ENCODE assay signal across 8 mouse cellular contexts in genomic region chr7:19178443-19179092, GRCm38 (mm10). TPM values are rescaled to one million over a fixed set of nuclear protein-coding genes. Genes with fewer than 3 reads are reported as not detected.
A peak's percentile ranks its signal among the peaks of the same experiment; 100 is the strongest.
DNase-seq lines count a peak whose midpoint lies in the region; ATAC-seq and TF ChIP-seq lines count a peak whose summit lies in the region.

No protein-coding gene starts in this region.

- H3K9me3 ChIP-seq in E14TG2a.4 (ENCODE audit: low read length): no peaks in the 10 kb centered on the region
- no peaks in the 10 kb centered on the region for H3K9me3 ChIP-seq in forebrain, embryonic 12.5 days
- H3K9me3 ChIP-seq in neural tube, embryonic 15.5 days (replicated peaks): no peaks in the 10 kb centered on the region

- H3K27ac ChIP-seq in forebrain, embryonic 12.5 days: no peak overlapping the region
- no peak overlapping the region for H3K27ac ChIP-seq in neural tube, embryonic 15.5 days (replicated peaks)

- peak overlapping the region; percentile 66 for H3K4me3 ChIP-seq in E14TG2a.4 (replicated peaks; ENCODE audit: low read length)
- peak overlapping the region; percentile 30 for H3K4me3 ChIP-seq in forebrain, embryonic 12.5 days (replicated peaks)
- peak overlapping the region; percentile 70 for H3K4me3 ChIP-seq in neural tube, embryonic 15.5 days (replicated peaks)

- H3K4me2 ChIP-seq in forebrain, embryonic 12.5 days: peak overlapping the region; percentile 49
- H3K4me2 ChIP-seq in neural tube, embryonic 15.5 days: peak overlapping the region; percentile 79

- no peak for ATAC-seq in forebrain, embryonic 12.5 days (ENCODE audit: low FRiP score)
- no peak for ATAC-seq in neural tube, embryonic 15.5 days (ENCODE audit: low FRiP score)

- peak; percentile 88 for TF ChIP-seq CTCF in E14TG2a.4 (conservative IDR thresholded peaks at IDR 0.05; ENCODE audit: low read length)

- H3K4me1 ChIP-seq in E14TG2a.4 (replicated peaks; ENCODE audit: low read depth, low read length): peaks cover 69% of the 10 kb centered on the region
- peaks cover 55% of the 10 kb centered on the region for H3K4me1 ChIP-seq in forebrain, embryonic 12.5 days
- H3K4me1 ChIP-seq in neural tube, embryonic 15.5 days: peaks cover 51% of the 10 kb centered on the region

- DNase-seq in c-Kit-negative CD71-positive TER-119-positive erythroid progenitor cells, embryonic 14.5 days (ENCODE audit: low read depth, low spot score): peak; percentile 62
- peak; percentile 77 to 83 for DNase-seq in heart, postnatal 14 days
- peak; percentile 87 for DNase-seq in layer of hippocampus, adult 11-12 months (ENCODE audit: low spot score)
- peak; percentile 71 to 79 for DNase-seq in lung, adult 18-20 months
- DNase-seq in thymus, postnatal 0 days (ENCODE audit: low spot score): peak; percentile 66

- 7% methylated on average over 27 of the region's 27 CpGs for WGBS in forebrain, embryonic 12.5 days
- WGBS in neural tube, embryonic 15.5 days: 5% methylated on average over 27 of the region's 27 CpGs

- 0 out of 2 replicates have a peak, but pooled peaks cover 6% of the 10 kb centered on the region for H3K36me3 ChIP-seq in E14TG2a.4 (ENCODE audit: insufficient read depth, low read length)
- 0 out of 2 replicates have a peak, but pooled peaks cover 2% of the 10 kb centered on the region for H3K36me3 ChIP-seq in forebrain, embryonic 12.5 days (replicated peaks)
- peaks cover 18% of the 10 kb centered on the region; the same call in 1 of the 2 replicates for H3K36me3 ChIP-seq in neural tube, embryonic 15.5 days

- H3K27me3 ChIP-seq in E14TG2a.4 (ENCODE audit: insufficient read depth, low read length): peaks cover 26% of the 10 kb centered on the region
- peaks cover 66% of the 10 kb centered on the region for H3K27me3 ChIP-seq in forebrain, embryonic 12.5 days
- H3K27me3 ChIP-seq in neural tube, embryonic 15.5 days (replicated peaks): peaks cover 33% of the 10 kb centered on the region

- 0 out of 2 replicates have a peak overlapping the region, but pooled peaks have one; percentile 5 for H3K9ac ChIP-seq in forebrain, embryonic 12.5 days
- H3K9ac ChIP-seq in neural tube, embryonic 15.5 days (replicated peaks): no peak overlapping the region; the same call in 1 of the 2 replicates

- intact Hi-C loops in heart, postnatal 14 days (cut with DNase I): loop anchor here (2.0 to 5.0 kb wide), 4 partner anchors 30 to 164 kb away; partner anchors contain the start of genes Ercc1, Ppm1n and Rtn2

RNA-seq across cellular contexts. Expression of gene Eml2, which starts 2.3 kb away (rescaled TPM):
- polyA plus RNA-seq in forebrain, embryonic 12.5 days (2016; fragmentation: Nextera tagmentation; extraction: Ambion mirVana): 5.8 and 6.5 TPM in 2 replicates
- 10 to 100 TPM; 37.9 to 43.0 TPM for total RNA-seq in heart, postnatal 14 days (2021)
- 11.6 and 13.3 TPM in 2 replicates for polyA plus RNA-seq in neural tube, embryonic 15.5 days (2015; fragmentation: Nextera tagmentation; extraction: Ambion mirVana)
- 5.7 and 6.1 TPM in 2 replicates for polyA plus RNA-seq in thymus, postnatal 0 days (2015; fragmentation: Nextera tagmentation; extraction: Ambion mirVana)

RNA-seq across cellular contexts. Expression of gene Gipr, which starts 12.6 kb away (rescaled TPM):
- polyA plus RNA-seq in forebrain, embryonic 12.5 days (2016; fragmentation: Nextera tagmentation; extraction: Ambion mirVana): 1.1 and 1.3 TPM in 2 replicates
- total RNA-seq in heart, postnatal 14 days (2021): under 1 TPM; 0.37 to 0.55 TPM
- 1.2 and 2.1 TPM in 2 replicates for polyA plus RNA-seq in neural tube, embryonic 15.5 days (2015; fragmentation: Nextera tagmentation; extraction: Ambion mirVana)
- 0.10 and 0.25 TPM in 2 replicates for polyA plus RNA-seq in thymus, postnatal 0 days (2015; fragmentation: Nextera tagmentation; extraction: Ambion mirVana)

RNA-seq across cellular contexts. Expression of gene Snrpd2, which starts 29.0 kb away (rescaled TPM):
- 148 and 153 TPM in 2 replicates for polyA plus RNA-seq in forebrain, embryonic 12.5 days (2016; fragmentation: Nextera tagmentation; extraction: Ambion mirVana)
- total RNA-seq in heart, postnatal 14 days (2021): 10 to 100 TPM; 62.8 to 70.8 TPM
- 122 and 124 TPM in 2 replicates for polyA plus RNA-seq in neural tube, embryonic 15.5 days (2015; fragmentation: Nextera tagmentation; extraction: Ambion mirVana)
- 154 and 164 TPM in 2 replicates for polyA plus RNA-seq in thymus, postnatal 0 days (2015; fragmentation: Nextera tagmentation; extraction: Ambion mirVana)

RNA-seq across cellular contexts. Expression of gene Qpctl, which starts 29.5 kb away (rescaled TPM):
- polyA plus RNA-seq in forebrain, embryonic 12.5 days (2016; fragmentation: Nextera tagmentation; extraction: Ambion mirVana): 14.4 and 14.7 TPM in 2 replicates
- total RNA-seq in heart, postnatal 14 days (2021): 1 to 10 TPM; 5.9 to 6.1 TPM
- polyA plus RNA-seq in neural tube, embryonic 15.5 days (2015; fragmentation: Nextera tagmentation; extraction: Ambion mirVana): 21.7 and 24.5 TPM in 2 replicates
- 10.1 and 11.5 TPM in 2 replicates for polyA plus RNA-seq in thymus, postnatal 0 days (2015; fragmentation: Nextera tagmentation; extraction: Ambion mirVana)

RNA-seq across cellular contexts. Expression of gene Gpr4, which starts 33.8 kb away (rescaled TPM):
- polyA plus RNA-seq in forebrain, embryonic 12.5 days (2016; fragmentation: Nextera tagmentation; extraction: Ambion mirVana): 1.6 and 1.7 TPM in 2 replicates
- 10 to 100 TPM in 1 of 2 experiments, 1 to 10 TPM in 1; 9.9 to 11.2 TPM for total RNA-seq in heart, postnatal 14 days (2021)
- polyA plus RNA-seq in neural tube, embryonic 15.5 days (2015; fragmentation: Nextera tagmentation; extraction: Ambion mirVana): 3.1 and 3.3 TPM in 2 replicates
- 0.69 and 0.80 TPM in 2 replicates for polyA plus RNA-seq in thymus, postnatal 0 days (2015; fragmentation: Nextera tagmentation; extraction: Ambion mirVana)
